Mouse (Mus musculus) liver, adult 2 months (tissue): ENCODE results near the gene Phkg1.

Source experiments
- CTCF ChIP-seq: fragments of 200-500 bp; IDR thresholded peaks from 2 replicates; pipeline ENCODE4 v1.5.1; 2011; ENCODE audit warnings: low read depth, low read length, control low read depth
- POLR2A ChIP-seq: fragments of 200-500 bp; IDR thresholded peaks from 2 replicates; pipeline ENCODE4 v1.6.1; 2011; ENCODE audit warnings: low read length, control low read depth; ENCODE audit not compliant: insufficient read depth; ENCODE audit errors: extremely low read depth

GRCm38 (mm10) chr5:129918065-129918651, 19.8 kb upstream of the Phkg1 start:
- no peak for TF ChIP-seq POLR2A
- no peak for TF ChIP-seq CTCF
